Comparison of ENCODE assay signal across 18 mouse cellular contexts in the genomic region with DNA sequence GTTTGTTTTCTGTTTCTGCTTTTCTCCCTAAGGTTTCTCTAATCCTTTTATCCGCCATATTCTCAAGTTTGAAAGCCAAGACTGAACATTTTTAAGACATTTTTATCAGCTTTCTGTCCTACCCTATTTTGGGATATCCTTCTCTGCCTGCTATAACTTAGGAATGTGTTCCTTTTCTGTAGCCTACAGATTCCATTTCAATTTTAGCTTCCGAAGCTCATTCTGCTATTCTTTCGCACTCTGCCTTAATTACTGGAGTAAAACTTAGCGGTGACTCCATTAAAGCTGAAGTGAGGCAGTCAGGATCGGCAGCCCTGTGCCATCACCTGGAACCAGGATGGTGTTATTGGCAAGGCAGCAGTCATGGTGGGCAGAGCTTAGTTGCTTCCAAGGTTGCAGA.
A peak's percentile ranks its signal among the peaks of the same experiment; 100 is the strongest.
DNase-seq lines count a peak whose midpoint lies in the region; ATAC-seq and TF ChIP-seq lines count a peak whose summit lies in the region.
"Had no signal": no experiment of that assay in that cellular context is flagged by ENCODE, and none has a peak within 500 bp of the region (broad histone marks: within the 10 kb centered on the region; RNA-seq: fewer than 3 reads in every experiment).

No protein-coding gene starts in this region.

- intact Hi-C loops in heart, adult 2 months (cut with DNase I): no loop called here

- TF ChIP-seq CTCF in heart, adult 2 months (IDR thresholded peaks at IDR 0.05): no peak
- TF ChIP-seq CTCF in intestine, postnatal 0 days (IDR thresholded peaks at IDR 0.05; ENCODE audit: low read depth): no peak

- H3K79me2 ChIP-seq in heart, adult 2 months (replicated peaks; ENCODE audit: control insufficient read depth, insufficient read depth, low read length): no peaks in the 10 kb centered on the region

- H3K4me1 ChIP-seq in heart, adult 2 months (ENCODE audit: control insufficient read depth, insufficient read depth, low read length): no peaks in the 10 kb centered on the region
- no peaks in the 10 kb centered on the region for H3K4me1 ChIP-seq in intestine, postnatal 0 days (replicated peaks; ENCODE audit: control insufficient read depth, insufficient read depth, low read length)
- H3K4me1 ChIP-seq: embryonic facial prominence, embryonic 10.5 days; embryonic facial prominence, embryonic 12.5 days; forebrain, embryonic 13.5 days; forebrain, embryonic 15.5 days had no signal

- 81% methylated on average over 5 of the region's 5 CpGs for WGBS in heart, adult 2 months
- 92% methylated on average over 5 of the region's 5 CpGs for WGBS in intestine, postnatal 0 days

- TF ChIP-seq POLR2A in heart, adult 2 months (IDR thresholded peaks at IDR 0.05; ENCODE audit: insufficient read depth, low read depth, low read length): no peak

- H3K36me3 ChIP-seq in heart, adult 2 months (ENCODE audit: control insufficient read depth, insufficient read depth, low read length): no peaks in the 10 kb centered on the region
- no peaks in the 10 kb centered on the region for H3K36me3 ChIP-seq in intestine, postnatal 0 days (ENCODE audit: control insufficient read depth, insufficient read depth)
- H3K36me3 ChIP-seq: embryonic facial prominence, embryonic 10.5 days; embryonic facial prominence, embryonic 12.5 days; forebrain, embryonic 15.5 days had no signal

- TF ChIP-seq EP300 in heart, adult 2 months (IDR thresholded peaks at IDR 0.05; ENCODE audit: insufficient read depth, low read depth, low read length): no peak

- no peaks in the 10 kb centered on the region for H3K27me3 ChIP-seq in heart, adult 2 months (ENCODE audit: control insufficient read depth, insufficient read depth, low read length)
- no peaks in the 10 kb centered on the region for H3K27me3 ChIP-seq in intestine, postnatal 0 days (replicated peaks; ENCODE audit: control insufficient read depth, insufficient read depth, low read length)
- H3K27me3 ChIP-seq: embryonic facial prominence, embryonic 12.5 days; forebrain, embryonic 13.5 days; forebrain, embryonic 15.5 days had no signal

- no peak overlapping the region for H3K9ac ChIP-seq in heart, adult 2 months (ENCODE audit: low read depth, low read length)
- no peak overlapping the region for H3K9ac ChIP-seq in intestine, postnatal 0 days (ENCODE audit: low read depth, low read length)
- H3K9ac ChIP-seq: embryonic facial prominence, embryonic 12.5 days; forebrain, embryonic 13.5 days; forebrain, embryonic 15.5 days; forebrain, postnatal 0 days had no signal

- H3K9me3 ChIP-seq in intestine, postnatal 0 days (ENCODE audit: control insufficient read depth): no peaks in the 10 kb centered on the region
- H3K9me3 ChIP-seq: embryonic facial prominence, embryonic 10.5 days; forebrain, embryonic 15.5 days had no signal

- ATAC-seq in intestine, postnatal 0 days: no peak
- ATAC-seq: forebrain, embryonic 13.5 days; forebrain, embryonic 15.5 days; forebrain, postnatal 0 days had no signal

- peak; percentile 43 for DNase-seq in heart, adult 11 months
- DNase-seq in heart, adult 2 months: no peak
- peak; percentile 53 for DNase-seq in brain, adult 2 months (ENCODE audit: low read depth, low spot score)
- peak; percentile 60 for DNase-seq in telencephalon, adult 2 months (ENCODE audit: low read depth, low spot score)
- DNase-seq: adrenal gland, adult 2 months; adrenal gland, postnatal 10 days; adrenal gland, postnatal 25 days; cerebellum, adult 11-12 months; cerebellum, adult 2 months; cerebellum, adult 9-10 months; cerebellum, postnatal 10 days; cerebellum, postnatal 25 days; forebrain, postnatal 0 days had no signal

- no peak overlapping the region for H3K27ac ChIP-seq in heart, adult 2 months
- no peak overlapping the region for H3K27ac ChIP-seq in intestine, postnatal 0 days (ENCODE audit: low read depth, low read length)
- H3K27ac ChIP-seq: embryonic facial prominence, embryonic 10.5 days; embryonic facial prominence, embryonic 12.5 days; forebrain, embryonic 13.5 days; forebrain, embryonic 15.5 days had no signal

- no peak overlapping the region for H3K4me2 ChIP-seq in intestine, postnatal 0 days (replicated peaks; ENCODE audit: low read depth)
- H3K4me2 ChIP-seq: embryonic facial prominence, embryonic 12.5 days; forebrain, embryonic 13.5 days; forebrain, embryonic 15.5 days had no signal

- no peak overlapping the region for H3K4me3 ChIP-seq in heart, adult 2 months
- no peak overlapping the region for H3K4me3 ChIP-seq in intestine, postnatal 0 days (ENCODE audit: low read depth, low read length)
- H3K4me3 ChIP-seq: embryonic facial prominence, embryonic 10.5 days; embryonic facial prominence, embryonic 12.5 days; forebrain, embryonic 13.5 days; forebrain, embryonic 15.5 days had no signal

Comparison
In these comparisons a context has a peak if more than half of its experiments do, and no peak if none do; other contexts are left out.
1. DNase-seq: peak in heart, adult 11 months (single experiment), brain, adult 2 months (single experiment) and telencephalon, adult 2 months (single experiment); none in heart, adult 2 months (0 of 2).